Mouse (Mus musculus): ENCODE measurements around the gene Dpp6. TPM values are rescaled to one million over a fixed set of nuclear protein-coding genes. Genes with fewer than 3 reads are reported as not detected.

Gene Dpp6
- total and polyA plus RNA-seq, 3 experiments: not detected

GRCm38 (mm10) chr5:27155671-27156070 is 338.7 kb downstream of the Dpp6 start:
- no peak overlapping the region for H3K4me3 ChIP-seq (ENCODE audit: control insufficient read depth in 1 of 2, insufficient read depth in 1 of 2, low read depth in 2 of 2, low read length in 2 of 2)
- H3K79me2 ChIP-seq (ENCODE audit: control insufficient read depth, insufficient read depth, low read length, poor library complexity): no peaks in the 10 kb centered on the region
- no peaks in the 10 kb centered on the region for H3K4me1 ChIP-seq (ENCODE audit: control insufficient read depth in 1 of 2, insufficient read depth in 2 of 2, low read length in 2 of 2)
- no peaks in the 10 kb centered on the region for H3K27me3 ChIP-seq (ENCODE audit: control insufficient read depth in 1 of 2, insufficient read depth in 2 of 2, low read length in 2 of 2)
- DNase-seq (ENCODE audit: low read depth, low spot score): no peak
- no peaks in the 10 kb centered on the region for H3K36me3 ChIP-seq (ENCODE audit: control insufficient read depth in 1 of 2, insufficient read depth in 2 of 2, low read length in 2 of 2)
- no peak overlapping the region for H3K27ac ChIP-seq (ENCODE audit: control insufficient read depth, low read depth, low read length)
- H3K9me3 ChIP-seq (replicated peaks; ENCODE audit: insufficient read depth, low read length): no peaks in the 10 kb centered on the region
- H3K9ac ChIP-seq (ENCODE audit: control insufficient read depth, low read depth, low read length, poor library complexity, severe bottlenecking): no peak overlapping the region
- no peak for TF ChIP-seq ZNF384 (IDR thresholded peaks at IDR 0.05; ENCODE audit: low read depth, low read length)
- no peak for TF ChIP-seq USF2 (IDR thresholded peaks at IDR 0.05; ENCODE audit: borderline replicate concordance in 1 of 2, insufficient read depth in 1 of 2, low read depth in 1 of 2, low read length in 2 of 2)
- no peak for TF ChIP-seq ZMIZ1 (IDR thresholded peaks at IDR 0.05; ENCODE audit: low read depth, low read length)
- TF ChIP-seq E2F4 (IDR thresholded peaks at IDR 0.05; ENCODE audit: borderline replicate concordance, low read depth, low read length): no peak
- TF ChIP-seq SMC3 (IDR thresholded peaks at IDR 0.05; ENCODE audit: low read depth, low read length): no peak
- no peak for TF ChIP-seq MYB (IDR thresholded peaks at IDR 0.05; ENCODE audit: low read depth, low read length)
- TF ChIP-seq CHD1 (IDR thresholded peaks at IDR 0.05; ENCODE audit: low read depth, low read length): no peak
- no peak for TF ChIP-seq GATA1 (IDR thresholded peaks at IDR 0.05; ENCODE audit: low read depth, low read length)
- TF ChIP-seq HCFC1 (IDR thresholded peaks at IDR 0.05; ENCODE audit: low read depth, low read length): no peak
- no peak for TF ChIP-seq EP300 (IDR thresholded peaks at IDR 0.05; ENCODE audit: low read depth in 1 of 2, low read length in 2 of 2)
- no peak for TF ChIP-seq MXI1 (IDR thresholded peaks at IDR 0.05; ENCODE audit: low read depth, low read length)
- TF ChIP-seq RAD21 (IDR thresholded peaks at IDR 0.05; ENCODE audit: low read depth, low read length): no peak
- TF ChIP-seq ETS1 (IDR thresholded peaks at IDR 0.05; ENCODE audit: low read depth, low read length): no peak
- no peak for TF ChIP-seq GABPA (IDR thresholded peaks at IDR 0.05; ENCODE audit: low read depth, low read length)
- TF ChIP-seq NRF1 (IDR thresholded peaks at IDR 0.05; ENCODE audit: insufficient read depth, low read depth, low read length, poor library complexity, severe bottlenecking): no peak

- TF ChIP-seq NRF1 (IDR thresholded peaks at IDR 0.05; ENCODE audit: insufficient read depth, low read depth, low read length, poor library complexity, severe bottlenecking) (no peak), MXI1 (IDR thresholded peaks at IDR 0.05; ENCODE audit: low read depth, low read length) (no peak), GABPA (IDR thresholded peaks at IDR 0.05; ENCODE audit: low read depth, low read length) (no peak), POLR2A (IDR thresholded peaks at IDR 0.05; ENCODE audit: control insufficient read depth in 1 of 2, insufficient read depth in 1 of 2, low read depth in 1 of 2, low read length in 2 of 2, poor library complexity in 1 of 2) (no peak), SIN3A (IDR thresholded peaks at IDR 0.05; ENCODE audit: low read length) (no peak), JUND (IDR thresholded peaks at IDR 0.05; ENCODE audit: low read depth, low read length) (no peak), SMC3 (IDR thresholded peaks at IDR 0.05; ENCODE audit: low read depth, low read length) (no peak), RCOR1 (IDR thresholded peaks at IDR 0.05; ENCODE audit: low read depth, low read length) (no peak), TBP (IDR thresholded peaks at IDR 0.05; ENCODE audit: low read depth, low read length) (no peak), E2F4 (IDR thresholded peaks at IDR 0.05; ENCODE audit: borderline replicate concordance, low read depth, low read length) (no peak), ETS1 (IDR thresholded peaks at IDR 0.05; ENCODE audit: low read depth, low read length) (no peak), POLR2AphosphoS5 (IDR thresholded peaks at IDR 0.05; ENCODE audit: borderline replicate concordance, low read depth, low read length) (no peak), USF1 (IDR thresholded peaks at IDR 0.05; ENCODE audit: low read depth, low read length) (no peak), ZNF384 (IDR thresholded peaks at IDR 0.05; ENCODE audit: low read depth, low read length) (no peak), MEF2A (IDR thresholded peaks at IDR 0.05; ENCODE audit: extremely low read depth, insufficient replicate concordance, low read depth, low read length, poor library complexity, severe bottlenecking) (no peak), HCFC1 (IDR thresholded peaks at IDR 0.05; ENCODE audit: low read depth, low read length) (no peak), MYC (IDR thresholded peaks at IDR 0.05; ENCODE audit: low read depth, low read length) (no peak)
- H3K4me1 ChIP-seq (ENCODE audit: control insufficient read depth in 1 of 2, insufficient read depth in 2 of 2, low read length in 2 of 2): no peaks in the 10 kb centered on the region
Measured at GRCm38 (mm10) chr5:27156366-27156765, 339.4 kb downstream of the Dpp6 start.

More at GRCm38 (mm10) chr5:27156366-27156765, 339.4 kb downstream of the Dpp6 start:
- Histone ChIP-seq H3K36me3 (ENCODE audit: control insufficient read depth in 1 of 2, insufficient read depth in 2 of 2, low read length in 2 of 2) (no peaks in the 10 kb centered on the region), H3K79me2 (ENCODE audit: control insufficient read depth, insufficient read depth, low read length, poor library complexity) (no peaks in the 10 kb centered on the region), H3K27me3 (ENCODE audit: control insufficient read depth in 1 of 2, insufficient read depth in 2 of 2, low read length in 2 of 2) (no peaks in the 10 kb centered on the region), H3K27ac (ENCODE audit: control insufficient read depth, low read depth, low read length) (no peak overlapping the region), H3K9ac (ENCODE audit: control insufficient read depth, low read depth, low read length, poor library complexity, severe bottlenecking) (no peak overlapping the region), H3K4me3 (ENCODE audit: control insufficient read depth in 1 of 2, insufficient read depth in 1 of 2, low read depth in 2 of 2, low read length in 2 of 2) (no peak overlapping the region), H3K9me3 (replicated peaks; ENCODE audit: insufficient read depth, low read length) (no peaks in the 10 kb centered on the region)
- DNase-seq (ENCODE audit: low read depth, low spot score): no peak

Data from MEL (cell line).